Mouse (Mus musculus) ES-E14 (cell line): ENCODE results near the gene Fes.

ENCODE experiments used
- CHD2 ChIP-seq: IDR thresholded peaks from 2 replicates; pipeline ENCODE4 v1.6.1; 2014; ENCODE audit warnings: mild to moderate bottlenecking, low read depth, low read length, inconsistent platforms
- HCFC1 ChIP-seq: IDR thresholded peaks from 2 replicates; pipeline ENCODE4 v1.6.1; 2012; ENCODE audit warnings: low read length, inconsistent platforms, borderline replicate concordance; ENCODE audit not compliant: insufficient read depth
- MAFK ChIP-seq: IDR thresholded peaks from 2 replicates; pipeline ENCODE4 v1.6.1; 2014; ENCODE audit warnings: mild to moderate bottlenecking, low read depth, low read length, inconsistent platforms; ENCODE audit not compliant: insufficient read depth
- ZC3H11A ChIP-seq: IDR thresholded peaks from 2 replicates; pipeline ENCODE4 v1.6.1; 2012; ENCODE audit warnings: low read depth, mild to moderate bottlenecking, inconsistent platforms, low read length, borderline replicate concordance
- ZNF384 ChIP-seq: IDR thresholded peaks from 2 replicates; pipeline ENCODE4 v1.6.1; 2012; ENCODE audit warnings: low read depth, low read length, inconsistent platforms

- TF ChIP-seq HCFC1 (no peak), ZC3H11A (no peak), ZNF384 (no peak), MAFK (no peak), CHD2 (no peak)
These were observed 12.4 kb upstream of the Fes start for GRCm38 (mm10) chr7:80400099-80400498.
